Mouse (Mus musculus) small intestine, adult 2 months (tissue): ENCODE results near the gene Tmeff1.
"Not testable (repeated sequence)": the region's sequence is repeated elsewhere in the genome, so short reads cannot be mapped to it uniquely, and the experiment has no call there.

Experiments used
- CTCF ChIP-seq: fragments of 200-500 bp; IDR thresholded peaks from 2 replicates; pipeline ENCODE4 v1.5.1; 2012; ENCODE audit warnings: low read depth, mild to moderate bottlenecking, control low read depth, inconsistent platforms, low read length, moderate library complexity, mixed read lengths; ENCODE audit not compliant: insufficient replicate concordance, insufficient read length; ENCODE audit errors: extremely low read depth
- POLR2A ChIP-seq: fragments of 200-500 bp; IDR thresholded peaks from 2 replicates; pipeline ENCODE4 v1.6.1; 2012; ENCODE audit warnings: low read depth, mild to moderate bottlenecking, control low read depth, inconsistent platforms, low read length, moderate library complexity

- TF ChIP-seq CTCF, POLR2A: not testable (repeated sequence)
These were observed 94.8 kb downstream of the Tmeff1 start for GRCm38 (mm10) chr4:48679728-48680127.
